Mouse (Mus musculus): ENCODE measurements around the gene Upp2.
A peak's percentile ranks its signal among the peaks of the same experiment; 100 is the strongest.

The Upp2 gene

GRCm38 (mm10) chr2:58567066-58567810 is at the start of gene Upp2, which contains the start of gene Acvr1:
Gene Upp2 (plus strand): TSS chr2:58567298.
Gene Acvr1 (minus strand): TSS chr2:58567157.
- peak; percentile 86 for DNase-seq (ENCODE audit: low spot score)

GRCm38 (mm10) chr2:58518517-58518916 is 48.6 kb upstream of the Upp2 start:
- DNase-seq (ENCODE audit: low spot score), result no peak

GRCm38 (mm10) chr2:58520727-58521126 is 46.4 kb upstream of the Upp2 start:
- DNase-seq (ENCODE audit: low spot score), result no peak

GRCm38 (mm10) chr2:58521621-58522020 is 45.5 kb upstream of the Upp2 start:
- no peak for DNase-seq (ENCODE audit: low spot score)

GRCm38 (mm10) chr2:58523097-58523496 is 44.0 kb upstream of the Upp2 start:
- no peak for DNase-seq (ENCODE audit: low spot score)

GRCm38 (mm10) chr2:58523894-58524293 is 43.2 kb upstream of the Upp2 start:
- DNase-seq (ENCODE audit: low spot score), result no peak

- no peak for DNase-seq (ENCODE audit: low spot score)
Measured at GRCm38 (mm10) chr2:58524356-58524755, 42.7 kb upstream of the Upp2 start.

GRCm38 (mm10) chr2:58527786-58528185 is 39.3 kb upstream of the Upp2 start:
- DNase-seq (ENCODE audit: low spot score), result no peak

- no peak for DNase-seq (ENCODE audit: low spot score)
Measured at GRCm38 (mm10) chr2:58529384-58529783, 37.7 kb upstream of the Upp2 start.

GRCm38 (mm10) chr2:58529860-58530440 is 37.1 kb upstream of the Upp2 start:
- no peak for DNase-seq (ENCODE audit: low spot score)

GRCm38 (mm10) chr2:58530521-58530920 is 36.6 kb upstream of the Upp2 start:
- DNase-seq (ENCODE audit: low spot score), result no peak

GRCm38 (mm10) chr2:58532260-58532850 is 34.7 kb upstream of the Upp2 start:
- peak; percentile 82 for DNase-seq (ENCODE audit: low spot score)

- DNase-seq (ENCODE audit: low spot score), result no peak
Measured at GRCm38 (mm10) chr2:58533521-58534001, 33.5 kb upstream of the Upp2 start.

GRCm38 (mm10) chr2:58534379-58534778 is 32.7 kb upstream of the Upp2 start:
- no peak for DNase-seq (ENCODE audit: low spot score)

- no peak for DNase-seq (ENCODE audit: low spot score)
Measured at GRCm38 (mm10) chr2:58535233-58535632, 31.9 kb upstream of the Upp2 start.

- no peak for DNase-seq (ENCODE audit: low spot score)
Measured at GRCm38 (mm10) chr2:58536796-58537195, 30.3 kb upstream of the Upp2 start.

- DNase-seq (ENCODE audit: low spot score), result no peak
Measured at GRCm38 (mm10) chr2:58538196-58538595, 28.9 kb upstream of the Upp2 start.

- no peak for DNase-seq (ENCODE audit: low spot score)
Measured at GRCm38 (mm10) chr2:58543252-58543651, 23.8 kb upstream of the Upp2 start.

GRCm38 (mm10) chr2:58544368-58544767 is 22.7 kb upstream of the Upp2 start:
- DNase-seq (ENCODE audit: low spot score), result no peak

- no peak for DNase-seq (ENCODE audit: low spot score)
Measured at GRCm38 (mm10) chr2:58546264-58546663, 20.8 kb upstream of the Upp2 start.

GRCm38 (mm10) chr2:58548943-58549342 is 18.2 kb upstream of the Upp2 start:
- no peak for DNase-seq (ENCODE audit: low spot score)

GRCm38 (mm10) chr2:58549960-58550359 is 17.1 kb upstream of the Upp2 start:
- DNase-seq (ENCODE audit: low spot score), result no peak

GRCm38 (mm10) chr2:58550488-58550887 is 16.6 kb upstream of the Upp2 start:
- DNase-seq (ENCODE audit: low spot score), result no peak
